Mouse (Mus musculus) T-helper 1 cell (primary cell): ENCODE measurements around the gene Igsf21.

ENCODE experiments used
- in situ Hi-C: fragments of 300-600 bp; cut with MboI, MseI; formaldehyde crosslinking; loops from one replicate; pipeline ENCODE4 v1.15.1; 2025; ENCODE audit warnings: high pct_unique_total_duplicates

Igsf21 gene

DNA sequence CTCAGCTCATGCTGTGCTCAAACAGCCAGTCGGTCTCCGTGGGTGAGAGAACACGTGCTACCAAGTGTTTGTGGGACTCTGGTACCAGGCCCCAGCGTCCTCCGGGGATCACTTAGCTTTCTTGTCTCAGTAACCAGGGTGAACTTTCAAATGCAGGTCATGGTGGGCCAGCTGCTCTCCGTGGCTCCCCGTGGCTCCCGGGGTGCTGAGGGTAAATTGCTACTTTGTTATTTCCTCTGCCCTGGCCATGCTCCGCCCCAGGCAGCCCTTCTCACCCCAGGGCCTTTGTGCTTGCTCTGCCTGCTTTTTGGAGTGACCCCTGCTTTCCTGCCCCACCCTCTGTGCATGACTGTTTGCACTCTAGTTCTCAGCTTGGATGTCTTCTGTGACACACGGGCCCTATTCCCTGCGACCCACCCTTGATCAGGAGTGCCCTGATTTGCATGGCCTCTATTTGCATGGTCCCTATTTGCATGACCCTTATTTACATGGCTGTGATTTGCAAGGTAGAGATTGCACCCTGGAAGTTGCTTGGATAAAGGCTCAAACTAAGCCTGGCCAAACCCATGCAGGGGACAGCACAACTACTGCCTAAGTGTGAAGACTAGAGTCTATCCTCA is 143.9 kb downstream of the Igsf21 start:
- in situ Hi-C loops: no loop called here

DNA sequence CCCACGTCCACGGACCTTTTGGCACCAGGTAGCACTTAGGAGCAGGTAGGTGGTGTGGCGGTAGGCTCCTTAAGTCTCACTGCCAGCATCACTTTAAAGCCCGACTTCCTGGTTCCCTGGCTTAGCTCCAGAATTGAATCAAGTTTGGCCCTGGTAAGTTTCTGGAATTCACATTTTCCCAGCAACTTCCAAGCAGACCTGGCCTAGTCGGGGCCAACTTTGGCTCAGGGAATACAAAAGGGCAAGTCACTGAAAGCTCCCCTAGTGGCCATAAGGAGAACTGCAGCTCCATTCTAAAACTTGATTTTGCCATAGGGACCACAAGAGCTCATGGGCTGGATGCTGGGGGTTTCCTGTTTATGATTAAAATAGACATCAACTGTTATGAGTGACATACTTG is 145.5 kb downstream of the Igsf21 start:
- in situ Hi-C loops: no loop called here

- in situ Hi-C loops: no loop called here
Measured at GRCm38 (mm10) chr4:140100141-140100540, 146.4 kb downstream of the Igsf21 start.

DNA sequence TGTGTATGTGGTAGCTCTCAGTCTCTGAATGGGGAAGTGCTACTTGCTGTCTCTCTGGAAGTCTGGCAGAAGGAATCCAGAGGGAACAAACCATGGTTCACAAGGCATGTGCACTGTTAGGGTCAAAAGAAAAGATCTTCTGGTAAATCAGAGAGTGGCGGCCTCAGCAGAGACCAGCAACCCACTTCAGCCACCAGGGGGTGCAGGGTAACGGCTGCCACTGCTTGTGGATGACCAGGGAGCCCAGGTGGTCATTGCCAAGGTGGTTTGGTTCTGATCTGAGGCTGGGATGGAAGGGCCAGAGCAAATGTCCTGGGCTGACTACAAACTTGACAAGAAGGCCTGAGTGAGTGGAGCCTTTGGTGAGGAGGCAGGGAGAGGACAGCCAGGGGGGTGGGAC is 150.3 kb downstream of the Igsf21 start:
- in situ Hi-C loops: no loop called here

- in situ Hi-C loops: no loop called here
Measured at GRCm38 (mm10) chr4:140094835-140095234, 151.7 kb downstream of the Igsf21 start.

DNA sequence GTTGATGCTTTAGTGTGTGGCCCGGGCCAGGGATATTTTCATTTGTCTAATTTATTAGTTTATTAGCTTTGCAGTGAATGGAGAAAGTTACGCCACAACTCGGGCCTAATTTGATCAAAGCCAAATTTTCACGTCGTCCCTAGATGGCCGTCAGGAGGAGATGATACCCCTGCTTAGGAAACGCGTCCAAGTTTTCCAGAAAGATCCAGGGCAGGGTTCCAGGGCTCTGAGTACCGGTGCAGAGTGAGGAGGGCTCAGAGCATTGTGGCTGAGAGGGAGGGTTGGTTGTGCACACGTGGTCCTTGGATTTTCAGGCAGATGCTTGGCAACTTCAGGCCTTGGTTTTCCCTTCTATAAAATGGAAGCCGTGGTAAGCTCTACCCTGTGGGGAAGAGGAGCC is 154.2 kb downstream of the Igsf21 start:
- in situ Hi-C loops: no loop called here

- in situ Hi-C loops: no loop called here
Measured at GRCm38 (mm10) chr4:140091693-140092092, 154.9 kb downstream of the Igsf21 start.

- in situ Hi-C loops: no loop called here
Measured at GRCm38 (mm10) chr4:140089676-140090075, 156.9 kb downstream of the Igsf21 start.

- in situ Hi-C loops: no loop called here
Measured at GRCm38 (mm10) chr4:140088711-140089440, 157.7 kb downstream of the Igsf21 start.

GRCm38 (mm10) chr4:140086192-140086591 is 160.4 kb downstream of the Igsf21 start:
- in situ Hi-C loops: no loop called here

DNA sequence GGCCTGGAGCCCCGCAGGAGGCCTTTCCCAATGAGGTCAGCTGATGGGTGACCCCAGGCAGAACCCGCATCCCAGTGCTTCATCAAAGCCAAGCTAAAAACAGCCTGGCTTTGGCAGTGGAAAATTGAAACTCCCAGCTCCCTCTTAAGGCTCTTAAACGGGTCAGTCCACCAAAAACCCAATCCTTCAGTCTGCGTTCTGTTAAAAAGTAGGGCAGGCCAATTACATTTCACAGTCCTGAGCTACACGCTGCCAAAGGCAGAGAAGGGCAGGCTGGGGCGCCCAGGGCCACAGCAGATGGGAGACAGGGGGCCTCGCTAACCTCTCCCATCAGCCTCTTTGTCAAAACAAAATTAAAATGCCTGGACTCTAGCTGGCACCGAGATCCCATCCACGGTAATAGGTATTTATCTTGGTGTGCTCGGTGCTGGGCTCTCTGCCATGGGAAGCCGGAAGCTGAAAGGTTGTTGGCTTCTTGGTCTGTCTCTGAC is 162.0 kb downstream of the Igsf21 start:
- in situ Hi-C loops: loop anchor here (5.0 kb wide), 1 partner anchor 908 kb away; no protein-coding TSS in a partner anchor

DNA sequence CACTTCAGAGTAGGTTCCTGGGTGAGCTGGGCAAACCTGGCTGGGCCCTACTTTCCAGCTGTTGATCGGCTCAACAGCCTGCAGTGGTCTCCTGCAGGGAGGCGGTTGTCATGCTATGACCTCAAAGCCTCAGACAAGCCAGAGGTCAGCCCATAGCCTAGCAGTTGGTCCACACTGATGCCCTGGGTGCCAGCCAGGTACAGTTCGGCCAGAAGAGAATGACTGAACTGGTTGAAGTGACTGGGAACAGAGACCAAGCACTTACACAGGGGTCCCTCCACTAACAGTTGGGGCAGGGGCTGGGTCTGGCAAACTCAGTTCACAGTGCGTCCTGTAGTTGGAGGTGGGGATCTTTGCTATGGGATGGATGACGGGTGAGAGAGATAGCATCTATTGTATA is 162.5 kb downstream of the Igsf21 start:
- in situ Hi-C loops: loop anchor here (5.0 kb wide), 1 partner anchor 908 kb away; no protein-coding TSS in a partner anchor

GRCm38 (mm10) chr4:140078416-140078815 is 168.2 kb downstream of the Igsf21 start:
- in situ Hi-C loops: no loop called here

DNA sequence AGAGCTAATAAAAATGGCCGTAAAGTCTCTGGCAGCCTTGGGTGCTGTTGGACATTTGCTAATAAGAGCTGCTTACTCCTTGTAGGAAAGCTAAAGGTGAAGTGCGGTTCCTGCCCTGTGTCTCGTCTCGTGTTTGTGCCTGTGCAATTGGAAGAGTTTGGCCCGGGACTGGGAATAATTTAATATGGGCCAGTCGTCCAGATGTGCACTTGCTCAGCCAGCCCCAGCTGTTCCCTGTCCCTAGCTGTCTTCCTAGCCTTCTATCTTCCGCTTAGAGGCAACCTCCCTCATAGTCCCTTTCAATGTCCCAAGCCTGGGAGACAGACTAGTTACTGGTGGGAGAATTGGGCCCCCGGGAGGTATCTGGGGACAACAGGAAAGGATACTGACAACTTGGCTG is 169.0 kb downstream of the Igsf21 start:
- in situ Hi-C loops: no loop called here

DNA sequence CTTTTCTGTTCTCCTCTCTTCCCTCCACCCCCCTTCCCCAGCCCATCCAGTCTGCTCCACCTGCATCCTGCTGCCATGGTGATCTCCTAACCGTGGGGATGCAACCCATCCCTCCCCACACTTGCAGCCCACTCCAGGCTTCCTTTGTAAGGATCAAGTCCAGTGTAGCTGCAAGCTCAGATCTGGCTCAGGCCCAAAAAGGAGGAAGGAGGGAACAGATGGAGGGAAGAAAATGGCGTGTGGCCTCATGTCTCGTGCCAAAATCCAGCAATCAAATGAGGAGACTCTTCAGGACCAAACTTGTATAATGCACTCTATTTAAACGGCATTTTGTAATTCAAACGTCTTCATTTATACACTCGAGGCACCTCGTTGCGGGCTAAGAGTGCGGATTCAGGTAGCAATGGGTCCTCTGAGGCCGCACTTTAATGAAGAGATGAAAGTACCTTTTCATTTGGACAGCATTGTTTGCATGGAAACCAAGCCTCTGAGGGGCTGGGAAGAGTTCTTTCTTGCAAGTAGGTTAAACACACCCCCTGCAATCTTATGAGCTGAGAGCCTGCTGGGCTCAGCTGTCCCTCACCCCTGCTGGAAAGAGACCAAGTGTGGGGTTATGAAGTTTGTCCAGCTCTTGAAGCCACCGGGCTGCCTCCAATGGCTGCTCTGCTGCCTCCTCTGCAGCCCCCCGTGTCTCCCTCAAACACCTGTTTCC is 169.6 kb downstream of the Igsf21 start:
- in situ Hi-C loops: no loop called here

- in situ Hi-C loops: no loop called here
Measured at GRCm38 (mm10) chr4:140076428-140076827, 170.2 kb downstream of the Igsf21 start.

GRCm38 (mm10) chr4:140071047-140071446 is 175.5 kb downstream of the Igsf21 start:
- in situ Hi-C loops: no loop called here

DNA sequence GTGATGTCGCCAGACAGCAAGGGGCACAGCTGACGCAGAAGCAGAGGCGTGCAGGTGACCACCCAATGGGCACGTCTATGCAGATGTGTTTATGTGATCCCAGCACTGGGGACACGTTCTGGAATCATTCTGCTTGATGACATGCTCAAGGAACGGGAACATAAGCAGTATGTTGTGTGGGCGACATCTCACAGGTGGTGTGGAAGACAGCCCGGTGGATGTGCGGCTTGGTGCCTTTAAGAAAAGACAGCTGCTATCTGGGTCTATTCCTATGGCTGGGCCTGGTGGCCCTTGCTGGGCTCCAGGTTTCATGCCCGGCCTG is 176.3 kb downstream of the Igsf21 start:
- in situ Hi-C loops: no loop called here

GRCm38 (mm10) chr4:140069563-140070330 is 176.8 kb downstream of the Igsf21 start:
- in situ Hi-C loops: no loop called here

- in situ Hi-C loops: no loop called here
Measured at GRCm38 (mm10) chr4:140068468-140068867, 178.1 kb downstream of the Igsf21 start.

DNA sequence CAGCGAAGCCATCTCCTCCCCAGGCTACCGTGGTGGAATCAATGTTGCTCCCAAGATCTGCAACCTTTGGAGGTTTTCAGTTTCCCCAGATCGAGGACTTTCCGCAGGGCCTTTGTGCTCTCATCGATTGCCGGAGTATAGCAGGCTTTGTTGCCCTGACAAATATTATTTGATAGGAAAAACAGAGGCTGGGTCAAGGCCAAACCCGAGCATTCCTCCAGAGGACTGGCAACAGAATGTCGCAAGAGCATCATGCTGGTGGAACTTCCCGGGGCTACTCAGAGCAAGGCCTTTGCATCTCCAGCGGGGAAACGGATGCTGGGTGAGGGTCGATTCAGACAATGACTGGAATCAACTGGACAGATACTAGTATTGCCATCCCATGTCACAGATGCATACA is 180.6 kb downstream of the Igsf21 start:
- in situ Hi-C loops: no loop called here

DNA sequence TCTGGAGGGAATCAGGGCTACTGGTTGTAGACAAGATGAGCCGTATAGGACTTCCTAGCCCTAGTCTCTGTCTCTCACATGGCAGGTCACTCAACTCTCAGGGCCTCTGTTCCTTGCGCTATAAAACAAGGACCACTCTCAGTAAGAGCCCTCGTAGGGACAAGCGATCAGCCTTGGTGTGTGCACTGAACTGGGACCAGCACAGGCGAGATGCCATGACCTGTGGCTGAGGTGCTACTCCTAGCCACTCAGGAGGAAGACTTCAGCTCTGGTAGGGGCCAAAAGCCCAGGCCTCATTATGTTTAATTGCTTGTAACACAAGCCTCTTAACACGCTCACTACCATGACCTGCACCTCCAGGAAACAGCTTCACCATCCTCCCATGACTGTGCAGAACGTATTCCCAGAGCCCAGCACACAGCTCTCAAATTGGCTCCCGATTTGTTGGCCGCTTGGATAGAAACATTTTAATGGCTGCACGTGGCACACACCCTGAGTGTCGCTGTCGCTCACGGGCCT is 183.4 kb downstream of the Igsf21 start:
- in situ Hi-C loops: no loop called here
